Mouse (Mus musculus) liver, adult 2 months (tissue): ENCODE measurements around the gene Tmem239. TPM values are rescaled to one million over a fixed set of nuclear protein-coding genes. Genes with fewer than 3 reads are reported as not detected.

Experiments used
- DNase-seq: peaks from one replicate; pipeline ENCODE4 v3.0.0-alpha.2; 2011; ENCODE audit warnings: low read depth, low spot score; ENCODE audit errors: extremely low read depth
- H3K27ac ChIP-seq: fragments of 200-500 bp; replicated peaks from 2 replicates; pipeline ENCODE4 v1.5.1; 2012; ENCODE audit warnings: low read depth, mild to moderate bottlenecking, control low read depth, inconsistent platforms, low read length; ENCODE audit not compliant: insufficient read depth
- H3K27me3 ChIP-seq: fragments of 200-500 bp; 2 replicates; pipeline ENCODE4 v1.6.1; 2012; ENCODE audit warnings: mild to moderate bottlenecking, moderate library complexity, low read length, inconsistent platforms; ENCODE audit not compliant: control insufficient read depth, insufficient read depth
- H3K36me3 ChIP-seq: fragments of 200-500 bp; 2 replicates; pipeline ENCODE4 v1.6.1; 2012; ENCODE audit warnings: low read length, inconsistent platforms; ENCODE audit not compliant: control insufficient read depth, insufficient read depth
- H3K4me1 ChIP-seq: fragments of 200-500 bp; 2 replicates; pipeline ENCODE4 v1.6.1; 2011; ENCODE audit warnings: low read length; ENCODE audit not compliant: control insufficient read depth, insufficient read depth
- H3K4me3 ChIP-seq: fragments of 200-500 bp; 2 replicates; pipeline ENCODE4 v1.5.1; 2011; ENCODE audit warnings: low read depth, mild to moderate bottlenecking, control low read depth, low read length, moderate library complexity; ENCODE audit not compliant: insufficient read depth
- H3K79me2 ChIP-seq: fragments of 200-500 bp; 2 replicates; pipeline ENCODE4 v1.6.1; 2012; ENCODE audit warnings: inconsistent platforms, mild to moderate bottlenecking, low read length, moderate library complexity; ENCODE audit not compliant: control insufficient read depth, insufficient read depth
- H3K9ac ChIP-seq: fragments of 200-500 bp; 2 replicates; pipeline ENCODE4 v1.6.1; 2012; ENCODE audit warnings: low read depth, mild to moderate bottlenecking, control low read depth, inconsistent platforms, low read length
- CTCF ChIP-seq: fragments of 200-500 bp; IDR thresholded peaks from 2 replicates; pipeline ENCODE4 v1.5.1; 2011; ENCODE audit warnings: low read depth, low read length, control low read depth
- POLR2A ChIP-seq: fragments of 200-500 bp; IDR thresholded peaks from 2 replicates; pipeline ENCODE4 v1.6.1; 2011; ENCODE audit warnings: low read length, control low read depth; ENCODE audit not compliant: insufficient read depth; ENCODE audit errors: extremely low read depth
- WGBS: fragments of 180-500 bp; shearing (Covaris S2); methylation state at CpG from one replicate; pipeline ENCODE4 v1.1.7; 2018; 5-methylcytosine and 5-hydroxymethylcytosine counted together
- polyA plus RNA-seq: library from polyadenylated mRNA; depleted of rRNA; stranded (reverse); fragments of >200 nt; gene quantifications from 2 replicates; pipeline ENCODE4 v1.2.3, GENCODE M21; 2012
- total RNA-seq: library from RNA; depleted of rRNA; stranded (reverse); fragments of >200 nt; gene quantifications from 2 replicates; pipeline ENCODE4 v1.2.3, GENCODE M21; 2014

Gene Tmem239
- total and polyA plus RNA-seq, 2 experiments: not detected

DNA sequence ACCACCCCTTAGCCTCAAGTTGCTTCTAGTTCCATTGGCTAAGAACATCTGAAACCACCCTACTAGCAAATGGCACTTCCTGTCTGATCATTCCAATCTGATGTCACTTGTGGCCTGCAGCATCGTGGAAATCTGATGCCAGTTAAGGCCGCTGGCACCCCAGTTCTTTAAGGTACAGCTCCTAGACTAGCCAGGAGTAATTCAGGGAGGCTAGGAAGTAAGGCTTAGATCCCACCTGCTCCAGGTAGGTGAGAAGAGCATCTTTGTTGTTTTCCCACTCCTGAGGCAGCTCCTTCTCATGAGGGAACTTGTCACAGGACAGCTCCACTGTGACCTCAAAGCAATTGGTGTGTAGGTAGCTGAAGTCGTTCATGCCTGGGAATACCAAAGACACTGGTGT lies 13.4 kb upstream of the Tmem239 start:
- no peaks in the 10 kb centered on the region for H3K36me3 ChIP-seq

DNA sequence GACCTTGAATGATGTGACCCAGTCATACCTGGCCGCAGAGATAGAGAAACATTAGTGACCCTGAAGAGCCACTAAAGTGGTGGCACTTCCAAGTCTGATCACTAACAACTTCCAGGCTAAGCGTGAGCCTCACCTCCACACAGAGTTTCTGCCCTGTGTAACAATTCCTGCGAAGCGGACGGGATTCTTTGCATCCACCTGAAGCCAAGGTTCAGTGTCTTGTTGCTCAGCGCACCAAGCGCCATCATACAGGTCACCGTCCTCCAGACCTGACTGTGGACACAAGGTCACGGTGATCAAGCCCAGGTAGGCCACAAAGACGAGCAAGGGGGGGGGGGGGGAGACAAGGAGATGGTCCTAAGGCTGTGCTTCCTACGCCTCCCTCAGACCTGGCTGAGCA lies 10.6 kb upstream of the Tmem239 start:
- no peaks in the 10 kb centered on the region for H3K4me1 ChIP-seq
- peaks cover 7% of the 10 kb centered on the region for H3K27me3 ChIP-seq
- no peaks in the 10 kb centered on the region for H3K36me3 ChIP-seq
- no peak overlapping the region for H3K27ac ChIP-seq
- TF ChIP-seq CTCF: no peak
- 89% methylated on average over 11 of the region's 11 CpGs for WGBS
- no peak overlapping the region for H3K9ac ChIP-seq
- DNase-seq: no peak
- no peak overlapping the region for H3K4me3 ChIP-seq
- H3K79me2 ChIP-seq: no peaks in the 10 kb centered on the region

More for the DNA sequence above, 13.4 kb upstream of the Tmem239 start:
- no peak for TF ChIP-seq CTCF
- TF ChIP-seq POLR2A: no peak
- H3K79me2 ChIP-seq: no peaks in the 10 kb centered on the region
- no peak overlapping the region for H3K9ac ChIP-seq
- no peaks in the 10 kb centered on the region for H3K4me1 ChIP-seq
- WGBS: 80% methylated on average over 3 of the region's 3 CpGs
- no peak for DNase-seq
- no peak overlapping the region for H3K4me3 ChIP-seq
- H3K27me3 ChIP-seq: peaks cover 7% of the 10 kb centered on the region
- no peak overlapping the region for H3K27ac ChIP-seq

DNA sequence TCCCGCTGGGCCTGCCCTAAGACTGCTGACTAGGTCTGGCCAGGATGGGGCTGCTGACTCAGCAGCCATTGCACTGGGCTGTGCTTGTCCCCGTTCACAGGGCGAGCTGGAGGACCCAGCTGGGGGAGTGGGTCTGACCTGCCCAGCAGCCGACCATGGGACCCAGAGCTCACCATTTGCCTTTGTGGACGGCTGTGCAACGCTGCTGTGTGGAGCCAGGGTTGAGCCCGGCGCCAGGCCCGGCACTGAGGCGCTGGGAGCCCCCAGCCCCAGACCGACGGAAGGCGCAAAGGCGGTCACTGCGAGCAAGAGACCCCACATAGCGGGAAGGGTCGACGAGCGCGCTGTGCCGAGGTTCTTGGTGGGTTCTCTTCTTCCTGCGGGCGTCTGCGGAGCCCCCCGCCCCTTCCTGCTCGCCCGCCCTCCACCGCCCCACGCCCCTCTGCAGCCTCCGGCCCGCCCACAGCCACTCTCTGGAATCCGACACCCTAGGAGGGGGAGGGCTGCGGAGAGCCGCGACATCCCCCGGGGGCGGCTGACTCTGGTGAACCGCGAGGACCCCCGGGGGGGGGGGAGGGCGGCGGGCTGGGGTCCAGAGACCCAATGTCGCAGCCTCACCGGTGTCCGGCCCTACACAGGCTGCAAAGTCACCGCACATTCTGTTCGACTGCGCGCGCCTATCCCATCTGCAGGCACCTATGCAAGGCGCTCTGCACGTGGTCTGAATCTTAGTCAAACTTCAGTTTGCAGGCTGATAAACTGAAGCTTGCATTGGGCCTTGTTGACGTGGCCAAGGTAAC lies 8.9 kb upstream of the Tmem239 start, which contains the start of gene Cpxm1:
Gene Cpxm1, minus strand, starts transcription at position 389 of the 800 bp plus-strand sequence.
- DNase-seq: no peak
- no peak within 1 kb of the TSS for H3K27ac ChIP-seq
- no peaks in the 10 kb centered on the region for H3K36me3 ChIP-seq
- peak within 1 kb of the TSS; percentile 45 for H3K4me3 ChIP-seq
- H3K4me1 ChIP-seq: no peaks in the 10 kb centered on the region
- no peaks in the 10 kb centered on the region for H3K79me2 ChIP-seq
- H3K9ac ChIP-seq: peak within 1 kb of the TSS; percentile 57
- WGBS: 6% methylated on average over 45 of the region's 53 CpGs
- TF ChIP-seq POLR2A (no peak), CTCF (no peak)
- peaks cover 7% of the 10 kb centered on the region for H3K27me3 ChIP-seq

DNA sequence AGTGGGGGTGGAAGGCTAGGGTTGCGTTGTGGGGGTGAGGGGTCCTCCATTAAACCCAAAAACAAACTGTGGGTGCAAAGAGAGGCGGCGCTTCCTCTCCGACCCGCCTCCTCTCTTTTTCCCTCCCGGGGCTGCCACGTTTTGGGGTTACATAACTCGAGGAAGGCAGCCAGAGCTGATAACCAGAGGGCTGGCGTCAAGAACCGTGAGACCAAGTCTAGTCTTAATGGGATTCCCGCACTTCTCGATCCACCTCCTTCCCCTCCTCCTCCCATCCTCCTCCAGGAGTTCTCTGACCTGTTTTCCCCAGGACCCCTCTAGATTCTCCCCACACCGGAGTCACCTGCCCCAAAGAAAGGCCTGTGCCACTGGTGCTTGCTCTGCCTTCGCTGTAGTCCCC lies 8.2 kb upstream of the Tmem239 start:
- Histone ChIP-seq H3K27ac (no peak overlapping the region), H3K4me3 (no peak overlapping the region), H3K4me1 (no peaks in the 10 kb centered on the region), H3K9ac (no peak overlapping the region), H3K27me3 (peaks cover 7% of the 10 kb centered on the region), H3K79me2 (no peaks in the 10 kb centered on the region), H3K36me3 (no peaks in the 10 kb centered on the region)
- TF ChIP-seq POLR2A (no peak), CTCF (no peak)
- 15% methylated on average over 14 of the region's 14 CpGs for WGBS
- DNase-seq: no peak

DNA sequence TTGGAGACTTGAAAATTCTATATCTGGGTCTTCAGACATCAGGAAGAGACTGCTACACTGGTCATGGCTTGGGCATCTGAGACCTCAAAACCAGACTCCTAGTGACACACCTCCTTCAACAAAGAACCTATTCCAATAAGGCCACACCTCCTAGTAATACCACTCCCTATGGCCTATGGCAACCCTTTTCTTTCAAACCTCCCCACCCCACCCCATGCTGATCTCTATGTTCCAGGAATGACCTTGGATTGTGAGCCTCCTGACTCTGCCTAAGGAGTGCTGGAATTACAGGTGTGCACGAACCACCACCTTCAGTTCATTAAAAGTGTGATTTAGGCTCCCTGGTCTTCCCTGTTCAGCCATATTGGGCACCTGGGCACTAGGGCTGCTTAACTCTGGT lies 6.2 kb upstream of the Tmem239 start:
- Histone ChIP-seq H3K4me1 (no peaks in the 10 kb centered on the region), H3K4me3 (no peak overlapping the region), H3K27me3 (peaks cover 7% of the 10 kb centered on the region), H3K27ac (no peak overlapping the region), H3K36me3 (no peaks in the 10 kb centered on the region), H3K9ac (no peak overlapping the region), H3K79me2 (no peaks in the 10 kb centered on the region)
- 93% methylated on average over 1 of the region's 1 CpGs for WGBS
- no peak for DNase-seq
- TF ChIP-seq POLR2A (no peak), CTCF (no peak)

DNA sequence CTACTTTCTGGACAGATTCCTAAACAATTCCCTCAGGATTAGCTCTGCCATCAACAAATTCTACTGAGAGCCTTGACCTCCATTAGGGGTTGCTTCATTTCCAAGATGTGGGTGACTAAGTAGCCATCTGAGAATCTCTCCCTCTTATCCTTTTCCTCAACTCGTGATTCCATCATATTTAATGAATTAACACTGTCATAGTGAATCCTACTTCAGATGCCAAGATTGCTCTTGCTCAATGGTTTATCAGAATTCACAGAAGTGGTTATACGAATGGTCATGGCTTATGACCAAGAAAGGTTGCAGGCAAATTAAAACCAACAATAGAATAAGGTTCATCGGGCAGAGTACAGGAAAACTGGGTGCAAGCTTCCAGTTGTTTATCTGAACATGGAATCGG lies 4.4 kb upstream of the Tmem239 start:
- no peak overlapping the region for H3K9ac ChIP-seq
- peaks cover 7% of the 10 kb centered on the region for H3K27me3 ChIP-seq
- no peak overlapping the region for H3K4me3 ChIP-seq
- H3K36me3 ChIP-seq: no peaks in the 10 kb centered on the region
- TF ChIP-seq POLR2A (no peak), CTCF (no peak)
- DNase-seq: peak; percentile 43
- H3K27ac ChIP-seq: no peak overlapping the region
- H3K4me1 ChIP-seq: no peaks in the 10 kb centered on the region
- WGBS: 14% methylated on average over 4 of the region's 4 CpGs
- H3K79me2 ChIP-seq: no peaks in the 10 kb centered on the region
